Mouse (Mus musculus): ENCODE measurements around the gene BC024978.

Gene BC024978

DNA sequence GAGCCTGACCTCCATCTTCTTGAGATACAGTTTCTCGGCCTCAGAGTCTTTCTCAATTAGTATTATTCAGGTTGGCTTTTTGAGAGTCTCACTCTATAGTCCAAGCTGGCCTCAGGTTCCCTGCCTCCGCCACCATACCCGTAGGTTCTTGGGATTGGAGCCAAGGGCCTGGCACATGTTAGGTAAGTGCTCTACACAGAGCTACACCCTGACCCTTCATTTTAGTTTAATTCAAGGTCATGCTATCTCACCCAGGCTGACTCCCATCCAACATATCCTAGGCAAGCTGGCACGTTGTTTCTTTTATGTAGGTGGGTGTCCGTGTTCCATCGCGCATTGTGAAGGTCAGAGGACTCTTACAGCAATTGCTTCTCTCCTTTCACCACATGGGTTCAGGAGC is 20.7 kb upstream of the BC024978 start:
- no peak for DNase-seq (ENCODE audit: low read depth, low spot score)

DNA sequence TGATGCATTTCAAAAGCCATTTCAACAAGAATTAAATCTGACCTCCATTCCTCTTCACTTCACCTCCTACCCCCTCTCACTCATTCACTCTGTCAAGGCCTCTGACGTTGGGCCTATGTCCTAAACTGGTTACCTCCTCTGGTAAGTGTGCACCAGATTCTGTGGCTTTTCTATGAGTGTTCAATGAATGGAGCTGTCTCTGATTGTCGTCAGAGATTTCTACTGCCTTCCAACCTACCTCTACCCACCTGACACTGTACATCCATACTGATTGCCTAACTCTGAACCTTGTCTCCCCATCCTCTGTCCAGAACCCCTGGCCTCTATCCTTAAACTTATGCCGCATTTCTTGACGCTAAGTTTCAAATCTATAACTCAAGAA is 17.6 kb upstream of the BC024978 start:
- no peak for DNase-seq (ENCODE audit: low read depth, low spot score)

DNA sequence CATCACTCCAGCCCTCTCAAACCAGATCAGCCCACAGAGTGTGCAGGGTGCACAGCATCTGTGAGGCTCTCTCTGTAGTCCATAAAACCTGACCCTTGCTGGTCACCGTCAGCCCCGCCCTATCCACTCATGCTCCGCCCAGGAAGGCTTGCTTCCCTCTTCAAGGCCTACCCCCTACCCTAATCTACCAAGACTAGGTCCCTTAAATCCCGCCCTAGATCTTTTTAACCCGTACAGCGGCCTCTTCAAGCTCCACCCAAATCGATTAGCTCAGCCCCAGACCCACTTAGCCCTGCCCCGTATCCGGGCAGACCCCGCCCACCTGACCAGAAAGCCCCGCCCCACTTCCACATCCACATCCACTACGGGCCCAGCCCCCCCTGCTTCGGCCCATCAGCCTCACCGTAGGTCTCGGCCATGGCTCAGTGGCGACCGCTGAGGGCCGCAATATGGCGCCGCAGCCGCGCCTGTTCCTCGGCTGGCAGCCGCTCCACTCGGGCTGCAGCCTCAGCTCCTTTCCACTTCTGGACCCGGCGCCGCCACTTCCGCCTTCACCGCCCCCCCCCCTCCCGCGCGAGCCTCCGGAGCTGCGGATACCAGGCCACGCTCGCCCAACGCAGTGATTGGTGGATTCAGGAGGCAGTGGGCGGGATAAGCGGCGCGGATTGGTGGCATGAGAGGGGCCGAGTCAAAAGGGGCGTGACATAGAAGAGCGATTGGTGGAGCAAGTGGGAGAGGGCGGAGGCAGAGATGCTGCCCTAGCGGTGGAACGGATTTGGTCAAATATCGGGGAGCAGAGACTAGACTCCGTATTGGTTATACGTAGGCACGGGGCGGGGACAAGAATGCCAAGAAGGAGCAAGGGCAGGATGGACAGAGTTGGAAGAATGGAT is 17.0 kb upstream of the BC024978 start, which contains the start of gene Rab4b:
Rab4b (minus strand) TSS at position 573 of the 893 bp plus-strand sequence.
- DNase-seq (ENCODE audit: low read depth, low spot score) = peak; percentile 99

DNA sequence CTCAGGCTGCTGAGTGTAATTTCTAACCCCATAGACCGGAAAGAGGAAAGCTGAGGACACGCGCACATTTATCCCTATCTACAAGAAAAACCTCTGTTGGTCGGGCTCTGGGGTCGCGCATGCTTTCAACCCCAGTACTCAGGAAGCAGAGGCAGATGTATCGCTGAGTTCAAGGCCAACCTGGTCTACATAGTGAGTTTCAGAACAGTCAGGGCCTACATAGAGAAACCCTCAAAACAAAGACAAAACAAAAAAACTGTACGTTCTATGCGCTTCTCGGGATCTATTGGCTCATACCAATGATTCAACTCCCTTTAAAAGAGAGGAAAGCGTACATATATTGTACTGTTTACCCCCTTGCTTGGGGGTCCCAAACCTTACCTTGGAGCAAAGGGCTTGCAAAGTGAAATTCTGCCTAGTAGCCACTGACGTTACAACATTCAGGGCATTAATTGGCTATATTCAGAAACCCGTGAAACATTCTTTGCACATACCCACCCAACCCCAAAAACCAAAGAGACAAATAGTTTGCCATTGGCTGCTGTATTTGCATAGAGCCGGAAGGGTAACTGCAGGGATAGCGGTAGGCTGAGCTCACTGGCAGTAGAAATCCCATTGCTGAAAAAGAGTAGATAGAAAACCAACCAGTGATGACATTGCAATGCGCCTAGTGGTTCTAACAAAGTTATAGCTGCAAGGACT is 16.2 kb upstream of the BC024978 start:
- DNase-seq (ENCODE audit: low read depth, low spot score) = no peak

DNA sequence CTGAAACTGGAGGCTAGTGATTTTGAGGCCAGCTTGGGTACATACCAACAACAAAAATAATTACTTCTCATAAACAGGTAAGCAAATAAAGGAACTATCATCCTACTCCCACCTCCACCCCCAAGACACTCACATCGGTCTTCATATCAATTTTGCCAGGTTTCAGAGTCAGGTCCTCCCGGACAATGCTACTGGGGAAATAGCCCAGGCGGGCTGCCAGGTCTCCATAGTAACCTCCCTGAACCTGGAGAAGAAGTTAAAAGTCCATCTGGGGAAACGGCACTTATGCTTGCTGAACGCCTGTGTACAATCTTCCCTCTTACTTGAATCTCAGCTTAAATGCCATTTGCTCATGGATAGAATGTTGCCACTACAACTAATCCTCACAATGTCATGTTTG is 15.5 kb upstream of the BC024978 start:
- DNase-seq (ENCODE audit: low read depth, low spot score) = no peak

DNA sequence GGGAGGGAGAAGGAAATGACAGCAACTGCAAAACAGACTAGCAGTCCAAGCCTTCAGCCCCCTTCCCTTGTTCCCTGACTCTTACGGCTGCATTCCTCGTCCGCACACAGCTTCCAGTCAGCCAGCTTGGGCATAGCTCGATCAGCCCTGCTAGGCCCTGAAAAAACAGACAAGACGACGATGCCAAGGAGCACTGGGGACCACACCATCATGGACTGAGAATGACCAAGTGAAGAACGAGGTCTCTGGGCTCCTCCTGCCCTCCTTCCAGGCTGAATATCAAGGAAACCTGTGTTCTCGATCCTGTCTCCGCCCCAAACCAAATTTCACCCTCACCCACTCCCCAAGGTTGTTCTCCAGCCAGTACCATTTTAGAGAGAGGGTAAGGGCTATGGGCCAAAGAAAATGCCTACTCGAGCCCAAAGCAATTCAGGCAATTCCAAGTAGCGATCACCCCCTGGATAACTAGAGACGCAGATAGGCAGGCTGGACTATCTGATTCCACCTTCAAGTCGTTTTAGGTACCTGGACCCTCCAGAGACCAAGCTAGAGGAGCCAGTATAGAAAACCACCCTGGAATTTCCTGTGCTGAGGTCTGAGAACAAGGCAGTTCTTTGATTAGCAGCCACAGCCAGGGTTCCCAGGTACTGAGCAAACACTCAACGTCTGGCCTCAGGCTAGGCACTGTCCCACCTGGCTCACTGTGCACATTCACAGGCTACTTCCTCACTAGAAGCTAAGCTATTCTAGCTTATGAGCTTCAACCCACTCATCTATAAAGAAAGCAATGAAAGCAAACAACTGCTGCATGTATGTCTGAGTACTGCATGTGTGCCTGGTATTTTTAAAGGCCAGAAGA is 14.5 kb upstream of the BC024978 start, which contains the start of the genes Gm21983 and Mia:
Gm21983 (minus strand) TSS at position 250 of the 859 bp plus-strand sequence.
Mia (minus strand) TSS at position 321 of the 859 bp plus-strand sequence.
- DNase-seq (ENCODE audit: low read depth, low spot score) = no peak

DNA sequence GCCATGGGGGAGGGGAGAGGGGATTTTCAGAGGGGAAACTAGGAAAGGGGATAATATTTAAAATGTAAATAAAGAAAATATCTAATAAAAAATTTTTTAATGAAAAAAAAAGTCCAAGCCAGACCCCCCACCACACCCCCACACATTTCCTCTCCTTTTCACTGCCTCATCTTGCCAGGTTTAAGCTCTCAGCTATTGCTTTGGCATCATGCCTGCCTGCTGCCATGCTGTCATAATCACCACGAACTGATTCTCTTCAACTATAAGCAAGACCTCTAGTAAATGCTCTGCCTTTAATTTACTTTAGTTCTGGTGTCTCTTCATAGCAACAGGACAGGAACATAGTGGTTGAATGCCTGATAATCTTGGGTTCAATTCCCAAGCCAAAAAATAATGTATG is 13.1 kb upstream of the BC024978 start:
- no peak for DNase-seq (ENCODE audit: low read depth, low spot score)

DNA sequence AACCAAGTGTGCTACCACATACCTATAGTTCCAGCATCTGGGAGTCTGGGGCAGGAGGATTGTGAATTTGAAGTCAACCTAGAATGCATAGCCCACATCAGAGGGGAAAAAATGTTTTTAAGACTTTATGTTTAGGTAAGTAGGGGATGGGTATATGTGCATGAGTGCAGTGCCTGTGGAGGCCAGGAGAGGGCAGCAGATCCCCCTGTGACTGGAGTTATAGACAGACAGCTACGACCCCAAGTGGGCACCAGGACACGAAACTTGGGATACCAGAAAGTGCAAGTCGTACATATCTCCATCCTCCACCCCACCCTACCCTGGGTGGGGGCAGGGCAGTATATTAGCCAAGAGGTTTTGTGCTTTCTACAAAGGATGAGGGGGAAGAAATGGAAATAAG is 10.6 kb upstream of the BC024978 start:
- peak; percentile 68 for DNase-seq (ENCODE audit: low read depth, low spot score)

DNA sequence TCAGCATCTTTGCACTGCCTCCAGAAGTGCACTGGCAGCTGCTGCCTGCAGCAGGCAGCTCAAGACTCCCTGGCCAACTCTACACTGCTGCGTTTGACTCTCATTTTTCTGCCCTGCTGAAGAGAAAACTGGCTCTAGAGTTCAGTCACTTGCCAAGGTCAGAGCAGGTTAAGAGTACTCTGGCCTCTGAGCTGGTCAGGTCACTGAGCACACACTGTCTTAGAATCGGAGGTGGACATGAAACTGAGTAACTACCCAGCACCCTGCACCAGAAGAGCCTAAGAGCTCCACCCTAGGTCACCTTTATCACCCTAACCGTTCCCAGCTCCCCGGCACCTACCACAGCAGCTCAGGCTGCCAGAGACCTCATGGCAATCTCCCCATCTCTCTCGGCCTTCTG is 9.6 kb upstream of the BC024978 start:
- no peak for DNase-seq (ENCODE audit: low read depth, low spot score)

DNA sequence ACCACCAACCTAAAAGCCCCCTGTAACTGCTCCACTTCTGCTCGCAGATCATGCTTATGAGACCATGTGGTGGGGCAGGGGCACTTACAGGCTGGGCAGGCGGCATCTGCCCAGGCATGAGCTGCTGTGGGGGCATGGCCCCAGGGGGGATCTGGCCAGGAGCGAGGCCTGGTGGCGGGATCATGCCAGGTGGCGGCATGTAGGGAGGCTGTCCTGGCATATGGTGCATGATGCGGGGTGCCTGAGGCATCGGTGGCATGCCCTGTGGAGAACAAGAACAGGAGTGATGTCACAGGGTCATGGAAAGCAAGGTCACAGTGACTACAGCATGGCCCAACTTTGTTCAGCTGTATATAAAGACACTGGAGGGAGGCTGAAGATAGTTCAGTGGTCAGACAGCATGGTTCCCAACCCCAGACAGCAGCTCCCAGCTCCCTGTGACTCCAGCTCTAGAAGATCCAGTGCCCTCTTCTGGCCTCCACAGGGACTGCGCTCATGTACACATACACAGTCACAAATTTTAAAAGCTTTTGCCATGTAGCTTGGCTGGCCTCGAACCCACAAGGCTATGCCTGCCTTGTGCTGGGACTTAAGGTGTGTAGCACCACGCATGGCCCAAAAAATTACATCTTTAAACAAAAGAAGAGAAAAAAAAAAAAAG is 6.2 kb upstream of the BC024978 start:
- DNase-seq (ENCODE audit: low read depth, low spot score) = no peak

DNA sequence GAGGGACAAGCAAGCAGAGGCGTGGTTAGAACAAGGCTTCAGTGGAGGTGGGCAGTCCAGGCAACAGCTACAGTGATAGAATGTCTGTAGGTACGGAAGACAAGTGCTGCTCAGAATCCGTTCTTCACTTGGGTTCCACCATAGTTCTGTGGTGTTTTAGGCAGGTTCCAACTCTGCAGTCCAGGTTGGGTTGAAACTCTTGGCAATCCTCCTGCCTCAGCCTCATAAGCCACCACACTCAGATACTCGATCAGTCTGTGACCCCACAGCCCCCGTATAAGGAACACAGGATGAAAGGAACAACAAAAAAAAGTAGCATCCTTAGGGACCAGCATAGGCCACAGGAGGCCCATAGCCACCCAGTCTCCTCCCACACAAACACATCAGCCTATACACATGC is 3.1 kb upstream of the BC024978 start:
- DNase-seq (ENCODE audit: low read depth, low spot score) = no peak

DNA sequence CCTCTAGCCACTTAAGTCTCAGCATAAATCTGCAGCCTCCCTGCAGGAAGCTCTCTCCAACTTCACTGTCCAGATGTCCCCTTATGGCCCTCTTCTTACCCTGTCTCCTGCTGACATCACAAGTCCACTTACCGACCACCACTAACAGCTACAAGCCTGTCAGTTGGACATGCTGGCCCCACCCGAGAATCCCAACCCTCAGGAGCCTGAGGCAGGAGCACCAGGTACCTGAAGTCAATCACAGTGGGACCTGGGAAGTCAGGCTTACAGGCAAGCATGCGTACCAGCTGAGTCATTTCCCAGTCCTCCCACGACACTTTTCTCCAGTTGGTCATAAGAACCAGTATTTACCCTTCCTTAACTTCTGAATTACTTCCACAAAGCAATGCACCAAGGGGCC is 1.9 kb upstream of the BC024978 start:
- DNase-seq (ENCODE audit: low read depth, low spot score) = peak; percentile 35

DNA sequence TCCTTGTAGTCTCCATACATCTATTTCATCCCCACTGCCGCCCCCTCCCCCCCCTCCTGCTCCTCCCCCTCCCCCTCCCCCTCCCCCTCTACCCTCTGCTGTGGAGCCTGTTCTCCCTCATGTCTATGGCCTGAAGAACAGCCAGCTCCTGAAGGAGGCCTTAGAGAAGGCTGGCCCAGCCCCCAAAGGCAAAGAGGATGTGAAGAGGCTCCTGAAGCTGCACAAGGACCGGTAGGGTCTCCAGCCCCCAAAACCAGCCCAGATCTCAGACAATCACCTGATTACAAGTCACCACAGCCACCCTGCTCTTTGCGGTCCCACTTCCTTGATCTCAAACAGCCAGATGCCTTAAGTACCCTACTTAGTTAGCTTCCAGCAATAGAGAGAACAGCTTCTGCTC is 1.6 kb downstream of the BC024978 start:
- no peak for DNase-seq (ENCODE audit: low read depth, low spot score)

DNA sequence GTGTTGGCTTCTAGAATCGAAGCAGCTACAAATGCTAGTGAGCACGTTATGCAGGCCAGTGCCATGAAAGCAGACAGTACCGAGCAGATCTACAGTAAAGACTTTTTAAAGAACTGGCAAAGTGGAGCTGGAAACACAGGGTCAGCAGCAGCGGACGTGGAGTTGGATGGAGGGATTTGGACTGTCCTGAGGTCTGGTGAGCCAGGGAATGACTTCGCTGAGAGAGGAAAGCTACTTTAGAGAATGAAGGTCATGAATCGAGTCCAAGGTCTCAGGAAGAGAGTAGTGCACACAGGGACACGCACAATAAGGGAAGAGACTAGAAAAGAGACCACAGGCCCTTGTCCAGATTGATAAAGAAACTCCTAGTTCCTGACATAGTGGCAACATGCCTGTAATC is 2.1 kb downstream of the BC024978 start:
- no peak for DNase-seq (ENCODE audit: low read depth, low spot score)

DNA sequence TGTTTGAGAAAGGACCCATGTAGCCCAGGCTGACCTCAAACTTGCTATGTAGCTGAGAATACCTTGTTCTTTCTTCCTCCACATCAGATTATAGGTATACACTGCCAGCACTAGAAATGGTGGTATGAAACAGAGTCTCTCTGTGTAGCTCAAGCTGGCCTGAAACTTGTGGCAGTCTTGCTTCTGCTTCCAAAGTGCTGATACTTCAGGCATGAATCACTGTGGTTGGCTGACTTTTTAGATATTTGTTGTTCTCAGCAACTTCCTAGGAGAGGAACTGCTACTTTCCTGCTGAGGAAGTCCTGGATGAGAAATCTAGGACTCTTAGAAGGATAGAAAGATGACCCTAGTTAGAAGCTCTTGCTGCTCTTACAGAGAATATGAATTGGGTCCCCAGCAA is 2.8 kb downstream of the BC024978 start:
- DNase-seq (ENCODE audit: low read depth, low spot score) = peak; percentile 64

DNA sequence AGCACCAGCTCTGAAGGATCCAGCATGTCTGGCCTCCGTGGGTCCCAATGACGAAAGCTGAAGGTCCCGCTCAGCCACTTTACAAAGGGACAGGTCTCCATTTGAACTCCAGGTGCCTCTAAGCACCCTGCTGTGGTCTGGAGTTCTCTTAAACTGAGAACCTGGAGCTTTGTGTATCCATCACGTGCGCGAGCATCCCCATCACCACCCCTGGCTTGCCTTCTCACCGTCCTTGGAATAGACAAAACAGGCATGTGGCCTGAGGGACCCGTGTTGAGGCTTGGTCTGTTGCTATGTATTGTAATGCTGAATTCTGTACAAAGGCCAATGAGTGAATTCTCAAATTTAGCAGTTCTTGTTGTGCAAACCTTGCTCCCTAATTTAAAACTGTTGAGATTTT is 3.2 kb downstream of the BC024978 start:
- no peak for DNase-seq (ENCODE audit: low read depth, low spot score)

DNA sequence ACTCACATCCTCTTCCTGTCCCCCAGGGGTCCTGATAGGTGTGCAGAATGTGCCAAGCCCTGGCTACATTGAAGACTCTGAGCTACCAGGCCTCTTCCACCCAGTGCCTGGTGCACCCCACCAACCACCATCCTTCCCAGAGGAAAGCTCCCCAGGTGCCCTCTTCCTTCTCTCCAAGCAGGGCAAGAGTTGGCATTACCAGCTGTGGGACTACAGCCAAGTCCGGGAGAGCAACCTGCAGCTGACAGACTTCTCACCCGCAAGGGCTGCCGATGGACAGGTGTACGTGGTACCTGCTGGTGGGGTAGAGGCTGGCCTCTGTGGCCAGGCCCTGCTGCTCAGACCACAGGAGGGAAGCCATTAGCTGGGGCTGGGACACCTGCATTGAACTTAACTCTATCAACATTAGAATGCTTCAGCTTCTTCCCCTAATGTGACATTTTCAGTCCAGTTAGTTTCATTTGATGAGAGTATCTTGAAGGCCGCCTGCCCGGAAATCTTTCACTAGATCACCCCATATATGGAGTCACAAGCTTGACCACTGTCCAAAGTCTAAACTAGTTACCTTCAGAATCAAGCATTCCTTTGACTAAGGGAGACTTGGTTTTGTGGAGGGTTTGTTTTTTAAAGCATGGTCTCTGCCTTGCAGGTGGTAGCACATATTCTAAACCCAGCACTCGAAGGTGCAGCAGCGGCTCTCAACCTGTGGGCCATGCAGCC is 8.3 kb downstream of the BC024978 start:
- no peak for DNase-seq (ENCODE audit: low read depth, low spot score)

DNA sequence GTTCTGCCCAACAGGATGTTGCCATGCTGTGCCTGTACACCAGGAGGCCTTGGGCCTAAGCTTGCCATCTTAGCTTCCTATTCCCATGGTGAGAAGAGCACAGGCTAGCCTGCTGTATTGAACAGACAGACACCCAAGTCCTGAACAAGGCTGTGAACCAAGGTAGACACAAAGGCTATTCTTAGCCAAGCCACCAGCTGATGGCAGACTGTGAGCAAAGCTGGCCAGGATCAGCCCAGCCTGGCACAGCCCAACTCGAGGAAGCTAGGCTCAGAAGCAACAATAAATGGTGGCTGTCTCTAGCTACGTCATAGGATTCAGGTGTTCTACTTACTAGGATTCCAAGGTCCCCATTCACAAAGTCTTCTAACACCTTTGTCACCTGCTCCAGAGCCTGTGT is 17.0 kb downstream of the BC024978 start:
- no peak for DNase-seq (ENCODE audit: low read depth, low spot score)

DNA sequence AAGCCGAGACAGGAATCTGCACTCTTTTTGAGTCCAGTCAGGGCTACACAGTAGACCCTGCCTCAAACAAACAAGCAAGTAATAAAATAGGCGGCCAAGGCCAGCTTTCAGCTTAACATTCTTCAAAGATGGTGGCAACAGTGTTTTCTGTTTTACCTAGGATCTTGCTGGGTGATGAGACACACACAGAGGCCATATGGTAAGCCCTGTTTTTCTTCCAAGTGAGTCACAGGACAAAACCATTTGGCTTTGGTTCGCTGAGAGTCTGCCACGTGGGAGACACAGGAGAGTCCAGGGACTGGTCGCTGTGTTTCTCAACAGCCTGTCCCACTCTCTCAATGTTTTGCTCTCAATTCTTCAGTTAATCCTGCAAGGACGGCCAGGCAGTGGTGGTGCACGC is 23.0 kb downstream of the BC024978 start:
- peak; percentile 83 for DNase-seq (ENCODE audit: low read depth, low spot score)

DNA sequence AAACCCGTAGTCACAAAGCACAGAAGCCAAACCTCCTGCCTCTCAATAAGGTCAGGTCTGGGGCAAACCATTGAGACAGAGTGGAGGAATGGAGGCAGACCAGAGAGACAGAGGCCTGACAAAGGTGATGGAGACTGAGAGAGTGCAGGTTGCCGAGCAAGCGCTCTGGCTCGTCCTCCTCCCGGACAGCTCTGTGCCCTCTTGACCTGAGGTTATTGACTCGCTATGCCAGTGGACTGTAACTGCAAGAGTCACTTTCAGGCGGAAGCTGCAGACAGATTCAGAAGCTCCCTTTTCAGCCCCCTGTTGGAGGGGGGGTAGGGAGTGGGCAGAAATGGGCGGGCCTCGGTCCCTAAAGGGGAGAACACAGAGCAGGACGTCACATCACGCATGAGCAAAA is 24.4 kb downstream of the BC024978 start:
- no peak for DNase-seq (ENCODE audit: low read depth, low spot score)

DNA sequence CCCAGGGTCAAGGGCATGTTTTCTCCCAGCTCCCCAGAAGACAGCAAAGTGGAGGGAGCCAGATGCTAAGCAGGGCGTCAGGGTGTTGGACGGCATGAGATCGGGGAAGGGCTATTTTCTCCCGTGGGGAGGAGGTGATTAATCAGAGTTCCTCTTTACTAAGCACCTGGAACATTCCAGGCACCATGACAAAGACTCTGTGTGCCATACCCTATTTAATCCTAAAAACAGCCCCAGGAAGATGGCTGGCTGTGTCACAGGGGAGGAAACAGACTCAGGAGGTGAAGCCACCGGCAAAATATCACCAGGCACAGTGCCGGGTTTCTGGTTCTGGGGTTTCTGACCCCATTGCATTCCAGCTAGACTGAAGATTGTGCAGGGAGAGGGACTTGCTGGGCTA is 26.4 kb downstream of the BC024978 start:
- DNase-seq (ENCODE audit: low read depth, low spot score) = no peak

All from 3T3-L1 (cell line).